Mouse (Mus musculus) stomach, embryonic 14.5 days (tissue): Measurements from ENCODE around the gene Usp7. TPM values are rescaled to one million over a fixed set of nuclear protein-coding genes. Genes with fewer than 3 reads are reported as not detected.

Experiments used
- ATAC-seq: fragments of 200-750 bp; cut with Nextera tagmentation; 2 replicates; pipeline ENCODE4 v1.8.0; 2017; ENCODE audit warnings: low read depth, moderate TSS enrichment; ENCODE audit not compliant: insufficient number of reproducible peaks, insufficient read depth, low FRiP score
- H3K27ac ChIP-seq: fragments of 300-500 bp; sonication (generic); 2 replicates; pipeline ENCODE4 v1.5.1; 2014; ENCODE audit warnings: mild to moderate bottlenecking, low read length, moderate library complexity, mixed read lengths
- H3K27me3 ChIP-seq: fragments of 300-500 bp; sonication (generic); 2 replicates; pipeline ENCODE4 v1.6.1; 2014; ENCODE audit warnings: low read length, control low read depth, mixed read lengths; ENCODE audit not compliant: control insufficient read depth, insufficient read depth
- H3K36me3 ChIP-seq: fragments of 300-500 bp; sonication (generic); 2 replicates; pipeline ENCODE4 v1.6.1; 2014; ENCODE audit warnings: mild to moderate bottlenecking, control low read depth, low read length, moderate library complexity, mixed read lengths; ENCODE audit not compliant: control insufficient read depth, insufficient read depth
- H3K4me1 ChIP-seq: fragments of 300-500 bp; sonication (generic); 2 replicates; pipeline ENCODE4 v1.6.1; 2014; ENCODE audit warnings: low read length, control low read depth, mixed read lengths; ENCODE audit not compliant: control insufficient read depth, insufficient read depth
- H3K4me2 ChIP-seq: fragments of 300-500 bp; sonication (generic); replicated peaks from 2 replicates; pipeline ENCODE4 v1.6.1; 2014; ENCODE audit warnings: low read depth, low read length, control low read depth
- H3K4me3 ChIP-seq: fragments of 300-500 bp; sonication (generic); 2 replicates; pipeline ENCODE4 v1.5.1; 2014; ENCODE audit warnings: low read depth, low read length, control low read depth
- H3K9ac ChIP-seq: fragments of 300-500 bp; sonication (generic); replicated peaks from 2 replicates; pipeline ENCODE4 v1.6.1; 2014; ENCODE audit warnings: low read depth, mild to moderate bottlenecking, control low read depth, low read length, moderate library complexity, mixed read lengths
- H3K9me3 ChIP-seq: fragments of 300-500 bp; sonication (generic); 2 replicates; pipeline ENCODE4 v1.6.1; 2016; ENCODE audit warnings: low read depth, low read length, control low read depth; ENCODE audit not compliant: control insufficient read depth
- WGBS: fragments of 180-500 bp; shearing (Covaris S2); extraction: QIAGEN DNeasy Blood & Tissue Kit; methylation state at CpG from one replicate; pipeline ENCODE4 v1.1.7; 2014; 5-methylcytosine and 5-hydroxymethylcytosine counted together
- polyA plus RNA-seq: library from polyadenylated mRNA; unstranded; fragments of >200 nt; fragmentation: Nextera tagmentation; extraction: Ambion mirVana; gene quantifications from 2 replicates; pipeline ENCODE4 v1.2.1, GENCODE M21; 2014

Usp7 gene
- polyA plus RNA-seq, 1 experiment from 2014 or later, result 65.0 TPM

GRCm38 (mm10) chr16:8743989-8744388, 48.1 kb downstream of the Usp7 start:
- 61% methylated on average over 3 of the region's 3 CpGs for WGBS
- no peak for ATAC-seq
- Histone ChIP-seq H3K27me3 (no peaks in the 10 kb centered on the region), H3K9ac (no peak overlapping the region), H3K4me1 (no peaks in the 10 kb centered on the region), H3K36me3 (no peaks in the 10 kb centered on the region), H3K4me3 (no peak overlapping the region), H3K4me2 (no peak overlapping the region), H3K9me3 (no peaks in the 10 kb centered on the region), H3K27ac (no peak overlapping the region)

- Histone ChIP-seq H3K27ac (no peak overlapping the region), H3K4me3 (no peak overlapping the region), H3K27me3 (no peaks in the 10 kb centered on the region), H3K9me3 (no peaks in the 10 kb centered on the region), H3K9ac (no peak overlapping the region), H3K36me3 (no peaks in the 10 kb centered on the region), H3K4me2 (no peak overlapping the region), H3K4me1 (no peaks in the 10 kb centered on the region; the same call in 1 of the 2 replicates)
- WGBS, result 72% methylated on average over 5 of the region's 5 CpGs
- ATAC-seq, result no peak
These were observed 50.4 kb downstream of the Usp7 start for GRCm38 (mm10) chr16:8741697-8742096.

GRCm38 (mm10) chr16:8741110-8741509, 51.0 kb downstream of the Usp7 start:
- WGBS, result 56% methylated on average over 1 of the region's 1 CpGs
- Histone ChIP-seq H3K9ac (no peak overlapping the region), H3K9me3 (no peaks in the 10 kb centered on the region), H3K36me3 (no peaks in the 10 kb centered on the region), H3K4me1 (peaks cover 5% of the 10 kb centered on the region), H3K27ac (no peak overlapping the region), H3K27me3 (no peaks in the 10 kb centered on the region), H3K4me2 (no peak overlapping the region), H3K4me3 (no peak overlapping the region)
- no peak for ATAC-seq

GRCm38 (mm10) chr16:8738542-8739514, 53.3 kb downstream of the Usp7 start:
- Histone ChIP-seq H3K27me3 (no peaks in the 10 kb centered on the region), H3K36me3 (no peaks in the 10 kb centered on the region), H3K4me1 (peaks cover 15% of the 10 kb centered on the region), H3K9ac (peak overlapping the region; percentile 92), H3K27ac (peak overlapping the region; percentile 83), H3K9me3 (no peaks in the 10 kb centered on the region), H3K4me2 (peak overlapping the region; percentile 49), H3K4me3 (peak overlapping the region; percentile 100)
- WGBS, result 2% methylated on average over 86 of the region's 126 CpGs
- peak; percentile 92 for ATAC-seq

GRCm38 (mm10) chr16:8737666-8738541, 54.2 kb downstream of the Usp7 start:
- peak overlapping the region; percentile 89 for H3K27ac ChIP-seq
- H3K9ac ChIP-seq, result peak overlapping the region; percentile 92
- peak; percentile 29; the same call in 1 of the 2 replicates for ATAC-seq
- H3K27me3 ChIP-seq, result no peaks in the 10 kb centered on the region
- H3K4me1 ChIP-seq, result peaks cover 15% of the 10 kb centered on the region
- WGBS, result under 1% methylated on average over 101 of the region's 110 CpGs
- H3K4me2 ChIP-seq, result peak overlapping the region; percentile 92
- no peaks in the 10 kb centered on the region; the same call in 1 of the 2 replicates for H3K36me3 ChIP-seq
- no peaks in the 10 kb centered on the region for H3K9me3 ChIP-seq
- H3K4me3 ChIP-seq, result peak overlapping the region; percentile 100

GRCm38 (mm10) chr16:8737341-8737665, 54.8 kb downstream of the Usp7 start:
- Histone ChIP-seq H3K4me3 (peak overlapping the region; percentile 100), H3K27ac (peak overlapping the region; percentile 89; the same call in 1 of the 2 replicates), H3K36me3 (no peaks in the 10 kb centered on the region; the same call in 1 of the 2 replicates), H3K4me2 (peak overlapping the region; percentile 92), H3K4me1 (peaks cover 15% of the 10 kb centered on the region), H3K9me3 (no peaks in the 10 kb centered on the region), H3K9ac (peak overlapping the region; percentile 92), H3K27me3 (no peaks in the 10 kb centered on the region)
- WGBS, result under 1% methylated on average over 11 of the region's 11 CpGs
- no peak for ATAC-seq

- Histone ChIP-seq H3K27me3 (no peaks in the 10 kb centered on the region), H3K36me3 (no peaks in the 10 kb centered on the region; the same call in 1 of the 2 replicates), H3K4me3 (peak overlapping the region; percentile 100), H3K27ac (no peak overlapping the region), H3K4me1 (peaks cover 15% of the 10 kb centered on the region), H3K9ac (peak overlapping the region; percentile 92), H3K9me3 (no peaks in the 10 kb centered on the region), H3K4me2 (peak overlapping the region; percentile 92)
- no peak for ATAC-seq
- 2% methylated on average over 7 of the region's 7 CpGs for WGBS
These were observed 55.4 kb downstream of the Usp7 start for GRCm38 (mm10) chr16:8736757-8737156.

GRCm38 (mm10) chr16:8736032-8736431, 56.1 kb downstream of the Usp7 start:
- H3K27ac ChIP-seq, result no peak overlapping the region
- H3K9ac ChIP-seq, result no peak overlapping the region
- H3K4me2 ChIP-seq, result peak overlapping the region; percentile 92
- H3K4me3 ChIP-seq, result peak overlapping the region; percentile 100
- no peaks in the 10 kb centered on the region for H3K9me3 ChIP-seq
- H3K27me3 ChIP-seq, result no peaks in the 10 kb centered on the region
- ATAC-seq, result no peak
- WGBS, result 6% methylated on average over 8 of the region's 8 CpGs
- peaks cover 15% of the 10 kb centered on the region for H3K4me1 ChIP-seq
- H3K36me3 ChIP-seq, result no peaks in the 10 kb centered on the region; the same call in 1 of the 2 replicates
